Mouse (Mus musculus) frontal cortex, postnatal 25 days (tissue): ENCODE results near the gene Fam163b.
A peak's percentile ranks its signal among the peaks of the same experiment; 100 is the strongest.

Experiments used
- DNase-seq, 2 experiments: peaks; one replicate each; pipeline ENCODE4 v3.0.0; 2022; ENCODE audit warnings: low spot score in 2 of 2

Fam163b gene

GRCm38 (mm10) chr2:27141950-27142693 lies at the start of gene Fam163b:
TSS of gene Fam163b (minus strand) at chr2:27142491.
- DNase-seq, result peak in 1 of 2 experiments; percentile 44

- no peak for DNase-seq
Observed at GRCm38 (mm10) chr2:27189994-27190393, 47.7 kb upstream of the Fam163b start.

GRCm38 (mm10) chr2:27187531-27187930 lies 45.2 kb upstream of the Fam163b start:
- no peak for DNase-seq

GRCm38 (mm10) chr2:27183734-27184133 lies 41.4 kb upstream of the Fam163b start:
- DNase-seq, result no peak

DNA sequence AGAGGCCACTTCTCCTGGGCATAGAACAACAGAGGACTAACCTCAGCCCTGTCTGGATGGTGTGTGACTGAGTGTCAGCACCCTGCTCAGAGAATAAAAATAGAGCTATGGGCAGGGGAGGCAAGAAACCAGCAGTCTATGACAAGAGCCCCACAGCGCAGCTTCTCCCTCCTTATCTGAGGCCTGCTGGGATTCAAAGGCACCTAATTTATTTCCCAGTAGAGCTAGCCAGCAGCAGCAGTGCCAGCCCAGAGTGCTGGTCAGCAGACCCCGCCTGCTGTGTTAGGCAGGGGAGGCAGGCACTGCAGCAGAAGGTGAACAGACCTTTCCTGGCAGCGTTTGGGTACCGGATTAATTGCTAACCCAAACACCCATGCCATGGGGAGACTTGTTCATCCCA lies 39.6 kb upstream of the Fam163b start:
- DNase-seq, result no peak

GRCm38 (mm10) chr2:27179101-27179500 lies 36.8 kb upstream of the Fam163b start:
- DNase-seq, result no peak

- DNase-seq, result no peak
Observed at GRCm38 (mm10) chr2:27175696-27176267, 33.5 kb upstream of the Fam163b start.

DNA sequence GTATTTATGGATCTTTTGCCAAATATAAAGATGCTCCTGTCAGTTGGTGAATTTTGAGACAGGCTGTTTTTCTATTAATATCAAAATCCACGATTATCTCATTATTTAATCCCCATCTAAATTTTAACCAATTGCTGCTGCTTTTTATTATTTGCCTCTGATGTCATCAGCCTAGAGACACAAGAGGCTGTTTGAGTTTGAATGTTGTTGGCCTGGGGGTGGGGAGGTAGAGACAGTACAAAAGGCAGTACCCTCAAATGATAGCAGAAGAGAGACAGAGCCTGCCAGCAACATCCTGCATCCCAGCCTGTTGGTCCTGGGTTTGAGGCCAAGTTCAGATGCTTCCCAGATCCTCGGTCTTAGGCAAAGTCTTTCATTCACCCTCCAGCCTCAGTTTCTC lies 32.0 kb upstream of the Fam163b start:
- no peak for DNase-seq

DNA sequence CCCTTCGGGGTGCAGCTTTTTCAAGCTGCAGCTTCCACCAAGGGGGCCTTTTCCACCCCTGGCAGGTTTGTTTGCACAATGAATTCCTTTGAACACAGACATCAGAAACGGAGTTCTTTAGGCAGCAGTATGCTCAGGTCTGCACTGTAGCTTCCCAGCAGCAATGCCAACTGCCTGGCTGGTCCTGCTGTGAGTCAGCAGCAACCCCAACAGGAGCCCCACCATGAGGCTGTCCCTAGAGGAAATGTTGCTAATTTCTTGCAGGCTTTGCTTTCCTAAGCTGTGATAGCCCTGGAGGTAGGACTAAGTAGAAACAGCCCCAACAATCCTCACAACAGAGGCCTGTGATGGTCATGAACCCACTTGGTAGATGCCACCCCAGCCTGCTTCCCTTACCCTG lies 24.7 kb upstream of the Fam163b start:
- peak in 1 of 2 experiments; percentile 9 for DNase-seq

DNA sequence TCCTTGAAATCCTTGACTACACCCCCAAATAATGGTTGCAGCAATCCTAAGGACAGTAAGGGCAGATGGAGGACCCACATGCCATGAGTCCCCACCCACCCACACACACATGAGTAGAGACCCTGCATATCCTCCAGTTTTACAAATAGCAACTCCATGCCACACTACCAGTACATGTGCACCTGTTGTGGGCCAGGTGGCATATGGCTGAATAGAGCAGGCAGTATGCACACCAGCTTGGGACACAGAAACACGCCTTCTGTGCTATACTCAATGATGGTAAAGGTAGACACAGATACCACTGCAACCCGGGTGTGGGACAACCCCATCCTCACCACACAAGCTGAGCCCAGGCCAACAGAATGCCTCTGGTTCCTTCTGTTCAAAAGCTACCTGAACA lies 23.8 kb upstream of the Fam163b start:
- DNase-seq, result no peak

- peak in 1 of 2 experiments; percentile 50 for DNase-seq
Observed at GRCm38 (mm10) chr2:27164796-27165590, 22.7 kb upstream of the Fam163b start, which contains the start of gene Dbh. TSS of gene Dbh (plus strand) at chr2:27165233.

- DNase-seq, result peak in 1 of 2 experiments; percentile 33
Observed at GRCm38 (mm10) chr2:27163851-27164250, 21.6 kb upstream of the Fam163b start.

DNA sequence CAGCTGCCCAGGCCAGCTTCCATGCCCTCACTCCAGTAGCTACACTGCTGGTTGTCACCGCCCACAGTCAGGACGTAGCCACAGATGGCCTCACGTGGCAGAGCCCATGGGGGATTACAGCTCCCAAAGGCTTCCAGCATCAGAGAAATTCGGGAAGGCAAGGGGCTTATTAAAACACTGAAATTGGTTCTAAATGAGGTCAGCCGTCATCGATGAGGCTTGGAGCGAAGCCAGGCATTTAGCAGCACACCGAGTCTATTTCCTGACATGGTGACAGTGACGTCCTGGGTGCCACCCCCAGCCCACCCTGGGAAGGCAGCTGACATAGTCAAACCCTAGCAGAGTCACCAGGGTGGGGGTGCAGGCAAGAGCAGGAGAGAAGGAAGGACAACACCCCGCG lies 20.4 kb upstream of the Fam163b start:
- DNase-seq, result no peak

GRCm38 (mm10) chr2:27161526-27161925 lies 19.2 kb upstream of the Fam163b start:
- DNase-seq, result no peak

GRCm38 (mm10) chr2:27156596-27156995 lies 14.3 kb upstream of the Fam163b start:
- no peak for DNase-seq

GRCm38 (mm10) chr2:27154466-27155185 lies 12.3 kb upstream of the Fam163b start:
- no peak for DNase-seq

GRCm38 (mm10) chr2:27149457-27149856 lies 7.2 kb upstream of the Fam163b start:
- DNase-seq, result no peak

DNA sequence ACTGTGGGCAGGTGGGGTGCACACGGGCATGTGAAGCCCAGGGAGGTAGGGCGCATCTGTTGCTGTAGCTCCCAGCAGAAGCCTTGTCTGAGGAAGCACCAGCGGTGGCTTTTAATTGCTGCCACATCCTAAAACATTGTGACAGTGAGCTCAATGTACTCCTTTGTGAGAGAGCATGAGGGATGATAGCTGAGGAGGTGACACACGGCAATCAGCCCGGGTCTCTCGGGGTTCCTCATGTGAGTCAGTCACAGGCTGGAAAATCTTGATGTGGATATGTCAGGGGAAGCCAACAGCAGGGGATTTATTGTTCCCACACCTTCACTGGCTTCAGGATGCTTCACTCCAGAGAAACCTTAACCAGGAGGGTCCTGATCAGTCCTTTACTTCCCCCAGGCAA lies 4.5 kb upstream of the Fam163b start:
- DNase-seq, result no peak

GRCm38 (mm10) chr2:27144957-27145356 lies 2.7 kb upstream of the Fam163b start:
- no peak for DNase-seq

- no peak for DNase-seq
Observed at GRCm38 (mm10) chr2:27138356-27138755, 3.9 kb downstream of the Fam163b start.

DNA sequence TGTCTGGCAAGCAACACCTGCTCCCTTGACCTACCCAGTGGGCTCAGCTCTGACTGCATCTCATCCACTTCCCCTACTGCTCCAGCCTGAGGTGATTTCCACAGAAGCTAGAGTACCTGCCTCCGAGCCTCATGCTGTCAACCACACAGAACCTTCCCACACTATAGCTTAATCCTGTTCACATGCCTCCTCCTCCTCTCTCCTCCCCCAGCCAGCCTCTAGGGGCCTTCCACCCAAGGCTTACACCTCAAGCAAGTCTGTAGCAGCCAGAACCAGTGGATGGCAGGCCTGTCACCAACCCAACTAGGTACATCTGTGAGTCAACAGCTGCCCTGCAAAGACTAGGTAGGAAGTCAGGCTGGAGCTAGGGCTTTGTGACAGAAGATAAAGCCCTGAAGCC lies 5.5 kb downstream of the Fam163b start:
- DNase-seq, result no peak

- DNase-seq, result no peak
Observed at GRCm38 (mm10) chr2:27136336-27136735, 6.0 kb downstream of the Fam163b start.
